In the genomic region with DNA sequence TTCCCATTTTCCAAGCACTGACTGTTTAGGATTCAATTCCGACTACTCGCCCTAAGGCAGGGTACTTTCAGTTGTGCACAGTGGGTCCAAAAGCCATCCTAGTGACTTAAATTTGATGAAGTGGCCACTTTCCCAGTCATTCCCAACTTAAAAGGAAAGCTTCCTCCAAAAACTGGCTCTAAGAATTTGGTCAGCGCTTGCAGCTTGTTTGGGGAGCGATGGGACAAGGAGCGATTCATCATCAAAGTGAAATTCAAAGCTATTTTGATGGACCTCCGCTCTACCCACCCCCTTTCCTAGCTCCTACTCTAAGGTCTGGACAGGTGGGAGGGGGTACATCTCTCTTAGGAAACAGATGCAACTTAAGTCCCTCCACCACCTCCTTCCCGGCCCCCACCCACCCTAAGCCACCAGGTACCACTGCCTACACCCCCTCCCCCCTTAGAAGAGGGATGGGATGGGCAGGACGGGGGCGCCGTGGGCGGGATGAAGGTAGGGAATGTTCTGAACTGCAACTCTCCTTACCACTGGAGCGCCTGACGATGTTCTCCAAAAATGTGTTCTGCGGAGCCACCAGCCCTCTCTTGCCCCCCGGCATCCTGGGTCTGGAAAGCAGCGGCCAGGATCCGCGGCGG, we compare ENCODE assay signal across 10 mouse cellular contexts. TPM values are rescaled to one million over a fixed set of nuclear protein-coding genes. Genes with fewer than 3 reads are reported as not detected.
A peak's percentile ranks its signal among the peaks of the same experiment; 100 is the strongest.
DNase-seq lines count a peak whose midpoint lies in the region; ATAC-seq lines count a peak whose summit lies in the region.
"Had no signal": no experiment of that assay in that cellular context is flagged by ENCODE, and none has a peak within 500 bp of the region (broad histone marks: within the 10 kb centered on the region; RNA-seq: fewer than 3 reads in every experiment).

No protein-coding gene starts in this region.

- no peak overlapping the region for H3K9ac ChIP-seq in intestine, embryonic 16.5 days (ENCODE audit: low read depth, low read length)
- no peak overlapping the region for H3K9ac ChIP-seq in stomach, embryonic 15.5 days

- H3K4me3 ChIP-seq in heart, embryonic 10.5 days, result peak overlapping the region; percentile 60
- peak overlapping the region; percentile 31 for H3K4me3 ChIP-seq in intestine, embryonic 16.5 days (ENCODE audit: low read length)
- peak overlapping the region; percentile 37 for H3K4me3 ChIP-seq in stomach, embryonic 15.5 days (replicated peaks)

- H3K27me3 ChIP-seq in heart, embryonic 10.5 days (ENCODE audit: insufficient read depth, poor library complexity, severe bottlenecking), result peaks cover 64% of the 10 kb centered on the region
- peaks cover 37% of the 10 kb centered on the region for H3K27me3 ChIP-seq in intestine, embryonic 16.5 days (replicated peaks; ENCODE audit: control insufficient read depth, insufficient read depth, low read length)
- H3K27me3 ChIP-seq in stomach, embryonic 15.5 days (replicated peaks), result peaks cover 37% of the 10 kb centered on the region

- H3K4me2 ChIP-seq in intestine, embryonic 16.5 days (ENCODE audit: low read depth, low read length), result peak overlapping the region; percentile 51
- peak overlapping the region; percentile 67 for H3K4me2 ChIP-seq in stomach, embryonic 15.5 days

- WGBS in heart, embryonic 10.5 days, result 6% methylated on average over 19 of the region's 19 CpGs
- 7% methylated on average over 19 of the region's 19 CpGs for WGBS in intestine, embryonic 16.5 days
- 5% methylated on average over 19 of the region's 19 CpGs for WGBS in stomach, embryonic 15.5 days

- no peaks in the 10 kb centered on the region for H3K36me3 ChIP-seq in heart, embryonic 10.5 days
- H3K36me3 ChIP-seq in intestine, embryonic 16.5 days (ENCODE audit: control insufficient read depth, insufficient read depth, low read length), result no peaks in the 10 kb centered on the region
- H3K36me3 ChIP-seq in stomach, embryonic 15.5 days, result no peaks in the 10 kb centered on the region

- no peak for ATAC-seq in intestine, embryonic 16.5 days
- ATAC-seq in stomach, embryonic 15.5 days (ENCODE audit: insufficient read depth, low FRiP score, low read depth), result no peak

- no peak overlapping the region for H3K27ac ChIP-seq in heart, embryonic 10.5 days
- no peak overlapping the region for H3K27ac ChIP-seq in intestine, embryonic 16.5 days (ENCODE audit: low read length)
- no peak overlapping the region for H3K27ac ChIP-seq in stomach, embryonic 15.5 days

- H3K4me1 ChIP-seq in heart, embryonic 10.5 days, result peaks cover 17% of the 10 kb centered on the region
- peaks cover 5% of the 10 kb centered on the region; the same call in 1 of the 2 replicates for H3K4me1 ChIP-seq in intestine, embryonic 16.5 days (ENCODE audit: control insufficient read depth, insufficient read depth, low read length)
- peaks cover 12% of the 10 kb centered on the region; the same call in 1 of the 2 replicates for H3K4me1 ChIP-seq in stomach, embryonic 15.5 days

- H3K9me3 ChIP-seq in heart, embryonic 10.5 days, result no peaks in the 10 kb centered on the region
- no peaks in the 10 kb centered on the region for H3K9me3 ChIP-seq in intestine, embryonic 16.5 days (ENCODE audit: control insufficient read depth, low read length)
- H3K9me3 ChIP-seq in stomach, embryonic 15.5 days, result no peaks in the 10 kb centered on the region

- no peak for DNase-seq in heart, embryonic 10.5 days (ENCODE audit: low spot score)
- no peak for DNase-seq in heart, adult 8-10 months (ENCODE audit: low spot score)
- peak; percentile 12 for DNase-seq in retina, embryonic 14.5 days (ENCODE audit: low spot score)
- DNase-seq in retina, postnatal 1 day, result no peak
- DNase-seq in c-Kit-positive CD71-positive TER-119-positive erythroid progenitor cells, embryonic 14.5 days (ENCODE audit: low spot score), result no peak
- DNase-seq in B cell, adult 2 months, result no peak

RNA-seq across cellular contexts. Expression of a gene that starts 1.1 kb away (rescaled TPM):
- polyA plus RNA-seq in heart, embryonic 10.5 days (2016; fragmentation: Nextera tagmentation; extraction: Ambion mirVana), result 0.11 TPM in 1 of 2 replicates, not detected in the other
- not detected for total RNA-seq in heart, adult 8-10 months (2022)
- 0.02 TPM in 1 of 2 replicates, not detected in the other for polyA plus RNA-seq in intestine, embryonic 16.5 days (2015; fragmentation: Nextera tagmentation; extraction: Ambion mirVana)
- polyA plus RNA-seq in stomach, embryonic 15.5 days (2015; fragmentation: Nextera tagmentation; extraction: Ambion mirVana), result 0.21 TPM in 2 replicates
- total RNA-seq: gastrocnemius, adult 18-20 months; liver, adult 2 months had no signal
- polyA plus RNA-seq: liver, adult 2 months had no signal
